In genomic region chr11:6109990-6110389, GRCm38 (mm10) we compare ENCODE assay signal across 15 mouse cellular contexts. TPM values are rescaled to one million over a fixed set of nuclear protein-coding genes. Genes with fewer than 3 reads are reported as not detected.
DNase-seq lines count a peak whose midpoint lies in the region; ATAC-seq and TF ChIP-seq lines count a peak whose summit lies in the region.
"Had no signal": no experiment of that assay in that cellular context is flagged by ENCODE, and none has a peak within 500 bp of the region (broad histone marks: within the 10 kb centered on the region; RNA-seq: fewer than 3 reads in every experiment).

No protein-coding gene starts in this region.

- peak overlapping the region; percentile 5; the same call in 1 of the 2 replicates for H3K27ac ChIP-seq in forebrain, embryonic 16.5 days (ENCODE audit: low read length)
- no peak overlapping the region for H3K27ac ChIP-seq in forebrain, embryonic 11.5 days (ENCODE audit: low read depth, low read length)
- no peak overlapping the region for H3K27ac ChIP-seq in hindbrain, postnatal 0 days
- H3K27ac ChIP-seq in hindbrain, embryonic 10.5 days = no peak overlapping the region
- H3K27ac ChIP-seq: embryonic facial prominence, embryonic 13.5 days; heart, adult 2 months; limb, embryonic 13.5 days had no signal

- no peaks in the 10 kb centered on the region for H3K27me3 ChIP-seq in forebrain, embryonic 16.5 days (replicated peaks; ENCODE audit: control insufficient read depth, insufficient read depth, low read length)
- H3K27me3 ChIP-seq in forebrain, embryonic 11.5 days (ENCODE audit: control insufficient read depth, insufficient read depth, low read length) = no peaks in the 10 kb centered on the region
- no peaks in the 10 kb centered on the region for H3K27me3 ChIP-seq in hindbrain, postnatal 0 days (ENCODE audit: insufficient read depth, low read length)
- no peaks in the 10 kb centered on the region for H3K27me3 ChIP-seq in hindbrain, embryonic 10.5 days (ENCODE audit: insufficient read depth, poor library complexity, severe bottlenecking)
- H3K27me3 ChIP-seq: embryonic facial prominence, embryonic 13.5 days; limb, embryonic 13.5 days had no signal

- 0 out of 2 replicates have a peak, but pooled peaks cover 2% of the 10 kb centered on the region for H3K4me1 ChIP-seq in forebrain, embryonic 16.5 days (replicated peaks; ENCODE audit: control insufficient read depth, insufficient read depth, low read length)
- H3K4me1 ChIP-seq in forebrain, embryonic 11.5 days (replicated peaks; ENCODE audit: control insufficient read depth, insufficient read depth, low read length) = no peaks in the 10 kb centered on the region
- no peaks in the 10 kb centered on the region for H3K4me1 ChIP-seq in hindbrain, postnatal 0 days (ENCODE audit: insufficient read depth, low read length)
- no peaks in the 10 kb centered on the region for H3K4me1 ChIP-seq in hindbrain, embryonic 10.5 days (replicated peaks)
- H3K4me1 ChIP-seq: embryonic facial prominence, embryonic 13.5 days; limb, embryonic 13.5 days had no signal

- intact Hi-C loops in left cerebral cortex, postnatal 25 days (cut with DNase I) = no loop called here

- no peak overlapping the region for H3K4me3 ChIP-seq in forebrain, embryonic 16.5 days (replicated peaks; ENCODE audit: low read length)
- no peak overlapping the region for H3K4me3 ChIP-seq in forebrain, embryonic 11.5 days (ENCODE audit: low read depth, low read length)
- no peak overlapping the region for H3K4me3 ChIP-seq in hindbrain, postnatal 0 days (ENCODE audit: low read length)
- no peak overlapping the region for H3K4me3 ChIP-seq in hindbrain, embryonic 10.5 days
- H3K4me3 ChIP-seq: embryonic facial prominence, embryonic 13.5 days; heart, adult 2 months; limb, embryonic 13.5 days had no signal

- TF ChIP-seq POLR2A in brain, embryonic 14.5 days (IDR thresholded peaks at IDR 0.05; ENCODE audit: borderline replicate concordance, extremely low read depth, insufficient read depth, insufficient read length, poor library complexity, severe bottlenecking) = no peak

- ATAC-seq in forebrain, embryonic 16.5 days = peak; percentile 70
- ATAC-seq in forebrain, embryonic 11.5 days (replicated peaks; ENCODE audit: low FRiP score) = no peak
- no peak for ATAC-seq in hindbrain, postnatal 0 days
- ATAC-seq: inflammation-experienced regulatory T-cells, adult 6 months; liver, postnatal 0 days had no signal

- peaks cover 23% of the 10 kb centered on the region for H3K36me3 ChIP-seq in forebrain, embryonic 16.5 days (ENCODE audit: control insufficient read depth, insufficient read depth)
- H3K36me3 ChIP-seq in forebrain, embryonic 11.5 days (ENCODE audit: control insufficient read depth, insufficient read depth, low read length) = no peaks in the 10 kb centered on the region; the same call in 1 of the 2 replicates
- peaks cover 43% of the 10 kb centered on the region for H3K36me3 ChIP-seq in hindbrain, postnatal 0 days (ENCODE audit: insufficient read depth, low read length)
- H3K36me3 ChIP-seq in hindbrain, embryonic 10.5 days = peaks cover 96% of the 10 kb centered on the region

- H3K9me3 ChIP-seq in forebrain, embryonic 16.5 days (ENCODE audit: control insufficient read depth, low read length) = no peaks in the 10 kb centered on the region
- no peaks in the 10 kb centered on the region for H3K9me3 ChIP-seq in forebrain, embryonic 11.5 days (ENCODE audit: control insufficient read depth, low read length)
- no peaks in the 10 kb centered on the region for H3K9me3 ChIP-seq in hindbrain, postnatal 0 days (ENCODE audit: low read length)
- H3K9me3 ChIP-seq in hindbrain, embryonic 10.5 days = no peaks in the 10 kb centered on the region
- H3K9me3 ChIP-seq: embryonic facial prominence, embryonic 13.5 days; limb, embryonic 13.5 days had no signal

- H3K9ac ChIP-seq in forebrain, embryonic 16.5 days (replicated peaks; ENCODE audit: low read depth, low read length) = no peak overlapping the region
- H3K9ac ChIP-seq in forebrain, embryonic 11.5 days (ENCODE audit: low read length) = no peak overlapping the region
- H3K9ac ChIP-seq in hindbrain, postnatal 0 days (replicated peaks; ENCODE audit: low read length) = no peak overlapping the region
- H3K9ac ChIP-seq: embryonic facial prominence, embryonic 13.5 days; limb, embryonic 13.5 days; liver, postnatal 0 days had no signal

- no peak for TF ChIP-seq CTCF in brain, embryonic 14.5 days (IDR thresholded peaks at IDR 0.05; ENCODE audit: borderline replicate concordance, extremely low read depth, insufficient read depth, insufficient read length)
- no peak for TF ChIP-seq CTCF in hindbrain, postnatal 0 days (IDR thresholded peaks at IDR 0.05; ENCODE audit: low read depth)

- DNase-seq in forebrain, embryonic 11.5 days (ENCODE audit: low spot score) = no peak
- peak; percentile 48 for DNase-seq in brain, embryonic 14.5 days (ENCODE audit: low read depth)
- peak; percentile 80 to 81 for DNase-seq in cerebellum, postnatal 36 days
- DNase-seq in left cerebral cortex, postnatal 25 days (ENCODE audit: low spot score in 2 of 2) = peak; percentile 32 to 76
- no peak for DNase-seq in hindbrain, postnatal 0 days (ENCODE audit: low spot score)
- no peak for DNase-seq in testis, postnatal 10 days (ENCODE audit: low spot score)
- DNase-seq in hindbrain, embryonic 10.5 days (ENCODE audit: low spot score) = no peak
- DNase-seq: adrenal gland, adult 8-10 months; heart, adult 2 months; kidney, postnatal 10 days; liver, postnatal 0 days had no signal

- H3K4me2 ChIP-seq in forebrain, embryonic 16.5 days (ENCODE audit: low read length) = no peak overlapping the region
- no peak overlapping the region for H3K4me2 ChIP-seq in forebrain, embryonic 11.5 days (ENCODE audit: low read depth, low read length, severe bottlenecking)
- no peak overlapping the region for H3K4me2 ChIP-seq in hindbrain, postnatal 0 days (ENCODE audit: low read depth, low read length)
- H3K4me2 ChIP-seq: embryonic facial prominence, embryonic 13.5 days; limb, embryonic 13.5 days had no signal

RNA-seq across cellular contexts. Expression of gene Camk2b, which starts 43.8 kb away (rescaled TPM):
- 163 and 171 TPM in 2 replicates for polyA plus RNA-seq in forebrain, embryonic 16.5 days (2015; fragmentation: Nextera tagmentation; extraction: Ambion mirVana)
- polyA plus RNA-seq in forebrain, embryonic 11.5 days (2014; fragmentation: Nextera tagmentation; extraction: Ambion mirVana) = 1.0 and 1.8 TPM in 2 replicates
- 87.5 and 126 TPM in 2 replicates for polyA plus RNA-seq in brain, embryonic 14.5 days (2012; rRNA removed)
- total RNA-seq in left cerebral cortex, postnatal 25 days (2021) = 100 to 1,000 TPM; 645 to 685 TPM
- 188 and 212 TPM in 2 replicates for total RNA-seq in hindbrain, postnatal 0 days (2014; rRNA removed)
- polyA plus RNA-seq in hindbrain, postnatal 0 days (2015; fragmentation: Nextera tagmentation; extraction: Ambion mirVana) = 160 and 165 TPM in 2 replicates
- 1.8 and 3.6 TPM in 2 replicates for polyA plus RNA-seq in hindbrain, embryonic 10.5 days (2016; fragmentation: Nextera tagmentation; extraction: Ambion mirVana)

Comparison
In these comparisons a context has a peak if more than half of its experiments do, and no peak if none do; other contexts are left out.
1. RNA of gene Camk2b, which starts 43.8 kb away (polyA plus RNA-seq): 163 to 171 TPM in forebrain, embryonic 16.5 days, 160 to 165 TPM in hindbrain, postnatal 0 days and 87.5 to 126 TPM in brain, embryonic 14.5 days; 1.8 to 3.6 TPM in hindbrain, embryonic 10.5 days and 1.0 to 1.8 TPM in forebrain, embryonic 11.5 days; every median in the first group is over 10 times any median in the second.
2. DNase-seq: peak in brain, embryonic 14.5 days (single experiment), cerebellum, postnatal 36 days (2 of 2) and left cerebral cortex, postnatal 25 days (2 of 2); none in forebrain, embryonic 11.5 days (single experiment), hindbrain, postnatal 0 days (single experiment), testis, postnatal 10 days (single experiment) and hindbrain, embryonic 10.5 days (single experiment).